Mouse (Mus musculus): ENCODE results near the gene Plb1. TPM values are rescaled to one million over a fixed set of nuclear protein-coding genes. Genes with fewer than 3 reads are reported as not detected.

The Plb1 gene
- total RNA-seq, 2 experiments from 2014 or later, result 1.7 to 2.6 TPM

GRCm38 (mm10) chr5:32378546-32378945 lies 146.0 kb downstream of the Plb1 start:
- no peak for DNase-seq (ENCODE audit: low spot score in 2 of 2)

DNA sequence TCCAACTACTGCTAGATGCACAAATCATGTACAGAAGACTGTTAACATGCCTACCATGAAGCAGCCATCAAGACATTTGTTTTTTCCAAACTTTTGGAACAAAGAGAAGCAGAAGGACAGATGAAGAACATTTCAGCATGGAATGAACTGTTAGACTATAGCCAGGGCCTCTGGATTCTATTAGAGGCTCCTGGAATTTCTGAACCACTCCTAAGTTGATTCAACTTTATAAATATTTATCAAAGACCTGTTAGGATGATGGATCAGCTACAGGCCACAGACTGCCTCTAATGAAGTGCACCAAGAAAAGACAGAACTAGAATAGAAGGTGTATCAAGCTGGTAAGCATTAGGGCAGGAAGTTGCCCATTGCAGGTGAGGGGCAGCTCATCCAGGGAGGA lies 156.1 kb downstream of the Plb1 start:
- DNase-seq (ENCODE audit: low spot score in 2 of 2), result no peak

GRCm38 (mm10) chr5:32390295-32390694 lies 157.8 kb downstream of the Plb1 start:
- DNase-seq (ENCODE audit: low spot score in 2 of 2), result no peak

GRCm38 (mm10) chr5:32392281-32392680 lies 159.8 kb downstream of the Plb1 start:
- no peak for DNase-seq (ENCODE audit: low spot score in 2 of 2)

- DNase-seq (ENCODE audit: low spot score in 2 of 2), result no peak
Measured at GRCm38 (mm10) chr5:32394586-32394985, 162.1 kb downstream of the Plb1 start.

GRCm38 (mm10) chr5:32395101-32395892 lies 162.8 kb downstream of the Plb1 start:
- DNase-seq (ENCODE audit: low spot score in 2 of 2), result no peak

DNA sequence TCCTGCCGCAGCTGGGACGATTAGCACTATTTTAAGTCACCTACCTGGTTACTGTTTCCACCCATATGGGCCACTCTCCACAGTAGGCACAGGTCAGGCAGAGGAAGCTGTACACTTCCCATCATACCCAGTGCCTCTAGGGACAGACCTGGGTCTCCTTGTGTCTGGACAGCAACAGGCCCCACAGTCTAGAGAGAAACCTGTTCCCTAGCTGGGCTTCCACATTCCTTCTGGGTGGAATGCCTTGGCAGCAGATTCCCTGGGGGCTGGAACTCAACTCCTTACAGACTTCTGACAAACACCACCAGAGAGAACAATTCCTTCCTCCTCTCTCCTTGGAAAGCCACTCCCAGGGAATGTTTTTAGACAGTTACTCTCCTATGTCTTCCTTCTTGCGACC lies 165.2 kb downstream of the Plb1 start:
- DNase-seq (ENCODE audit: low spot score in 2 of 2), result no peak

DNA sequence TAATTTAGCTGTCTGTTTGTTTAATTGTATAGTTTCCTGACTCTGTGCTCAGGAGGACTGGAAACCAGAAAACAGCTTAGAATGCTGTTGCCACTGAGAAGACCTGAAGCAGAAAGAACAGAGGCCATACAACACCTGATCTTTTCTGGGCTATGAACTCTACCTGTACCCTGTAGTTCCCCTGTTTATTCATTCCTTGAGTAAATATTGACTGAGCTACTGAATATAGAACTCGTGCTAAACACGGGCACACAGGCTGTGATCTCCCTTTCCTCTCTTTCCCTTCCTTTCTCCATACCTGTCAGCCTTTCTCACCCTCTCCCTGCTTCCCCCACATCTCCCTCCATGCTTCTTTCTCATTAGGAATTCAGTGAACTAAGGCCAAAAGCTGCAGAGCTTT lies 168.4 kb downstream of the Plb1 start:
- no peak for DNase-seq (ENCODE audit: low spot score in 2 of 2)

DNA sequence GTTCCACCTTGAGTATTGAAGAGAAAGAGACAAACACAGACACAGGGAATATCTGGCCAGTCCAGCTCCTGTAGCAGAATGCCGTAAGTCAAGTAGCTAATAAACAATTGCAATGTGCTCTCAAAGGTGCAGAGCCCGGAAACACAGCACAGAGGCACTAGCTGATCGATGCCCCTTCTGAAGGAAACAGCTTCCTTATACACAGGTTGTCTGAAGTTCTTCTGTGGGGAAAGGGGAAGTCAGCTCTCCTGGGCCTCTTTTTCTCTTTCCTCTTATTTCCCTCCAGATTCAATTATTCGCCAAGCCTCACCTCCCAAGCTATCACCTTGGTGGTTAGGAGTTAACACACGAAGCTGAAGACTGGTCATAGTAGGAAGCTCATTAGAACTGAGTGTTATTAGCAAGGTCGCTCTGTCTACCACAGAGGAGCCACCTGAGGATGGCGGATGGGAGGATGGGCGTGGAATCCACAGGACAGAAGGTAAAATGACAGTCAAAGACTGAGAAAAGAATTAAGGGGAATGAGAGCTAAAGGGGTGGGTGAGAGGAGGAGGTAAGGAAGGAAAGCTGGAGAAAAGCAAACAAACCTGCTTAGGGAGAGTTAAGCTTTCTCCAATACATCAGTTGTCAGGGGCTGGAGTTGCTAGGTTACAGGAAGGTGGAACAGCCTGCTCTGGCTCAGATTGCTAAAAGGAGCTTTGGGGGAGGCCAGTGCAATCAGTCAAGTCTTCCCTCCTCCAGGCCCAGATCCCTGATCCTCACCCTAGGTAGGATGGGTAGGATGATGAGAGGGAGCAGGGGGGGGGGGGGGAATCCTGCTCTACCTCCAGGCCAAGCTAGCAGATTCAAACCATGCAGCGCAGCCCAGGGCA lies 170.8 kb downstream of the Plb1 start:
- no peak for DNase-seq (ENCODE audit: low spot score in 2 of 2)

GRCm38 (mm10) chr5:32405199-32405855 lies 172.8 kb downstream of the Plb1 start:
- DNase-seq (ENCODE audit: low spot score in 2 of 2), result no peak

DNA sequence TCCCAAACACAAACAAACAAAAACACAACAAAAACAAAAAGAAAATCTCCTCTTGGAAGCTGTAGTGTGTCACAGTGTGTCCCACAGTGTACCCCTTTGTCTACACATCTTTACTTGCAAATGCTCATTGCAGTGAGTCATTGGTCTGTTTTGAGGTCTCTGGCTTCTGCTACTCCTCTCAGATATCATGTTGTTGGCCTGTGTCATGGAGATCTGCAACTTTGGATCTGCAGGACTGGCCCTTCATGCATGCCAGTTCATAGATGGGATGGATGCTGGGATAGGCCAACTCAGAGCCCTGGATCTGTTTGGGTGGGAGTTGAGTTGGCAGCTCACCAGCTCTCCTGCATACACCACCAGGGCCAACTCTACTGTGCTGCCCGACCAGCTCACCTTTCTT lies 176.3 kb downstream of the Plb1 start:
- DNase-seq (ENCODE audit: low spot score in 2 of 2), result no peak

GRCm38 (mm10) chr5:32409747-32410146 lies 177.2 kb downstream of the Plb1 start:
- DNase-seq (ENCODE audit: low spot score in 2 of 2), result no peak

GRCm38 (mm10) chr5:32410954-32411688 lies 178.6 kb downstream of the Plb1 start:
- DNase-seq (ENCODE audit: low spot score in 2 of 2), result no peak

DNA sequence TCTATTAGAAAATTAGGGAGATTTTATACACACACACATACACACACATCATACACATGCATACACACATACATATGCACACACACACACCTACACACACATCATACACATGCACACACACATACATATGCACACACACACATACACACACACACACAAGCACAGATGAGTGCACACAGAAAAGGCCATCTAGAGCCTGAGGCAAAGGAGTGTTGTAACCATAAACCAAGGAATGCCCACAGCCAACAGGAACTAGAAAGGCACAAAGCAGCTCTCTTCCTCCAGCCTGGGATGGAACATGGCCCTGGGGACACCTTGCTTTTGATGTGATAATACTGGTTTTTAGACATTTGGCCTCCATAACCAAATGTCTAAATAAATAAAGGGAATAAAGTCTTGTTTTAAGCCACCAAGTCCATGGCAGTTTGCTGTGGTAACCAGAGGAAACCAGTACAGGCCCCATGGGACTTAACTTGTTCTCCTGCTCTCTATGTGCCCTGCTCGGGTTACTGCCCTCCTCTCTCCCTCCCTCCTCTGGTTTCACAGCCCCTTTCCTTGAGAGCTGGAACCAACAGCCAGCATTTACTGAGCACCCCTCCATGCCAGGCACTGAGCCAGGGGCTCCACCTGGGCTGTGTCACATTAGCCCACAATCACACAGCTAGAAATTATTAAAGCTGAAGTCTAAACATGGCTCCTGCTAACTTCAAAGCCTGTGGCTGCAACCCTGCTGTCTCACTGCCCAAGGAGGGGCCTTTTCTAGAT lies 179.9 kb downstream of the Plb1 start:
- DNase-seq (ENCODE audit: low spot score in 2 of 2), result no peak

DNA sequence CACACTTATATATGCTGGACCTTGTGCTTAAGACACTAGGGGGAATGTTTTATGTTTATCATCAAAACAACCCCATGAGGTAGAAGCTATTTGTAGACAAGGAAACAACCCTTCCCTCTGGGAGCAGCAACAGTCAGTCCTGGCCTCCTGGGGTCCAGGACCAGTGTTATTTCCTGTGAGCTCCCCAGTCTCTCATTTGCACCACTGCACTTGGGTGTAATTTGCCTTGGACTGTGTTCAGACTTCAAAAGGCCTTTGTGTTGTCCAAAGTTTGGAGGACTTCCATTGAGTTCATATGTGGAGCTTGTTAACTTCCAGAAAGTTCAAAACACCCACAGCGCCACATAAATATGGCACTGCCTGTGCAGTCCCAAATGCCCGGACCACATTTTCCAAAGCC lies 180.6 kb downstream of the Plb1 start:
- no peak for DNase-seq (ENCODE audit: low spot score in 2 of 2)

GRCm38 (mm10) chr5:32413569-32413968 lies 181.1 kb downstream of the Plb1 start:
- DNase-seq (ENCODE audit: low spot score in 2 of 2), result no peak

GRCm38 (mm10) chr5:32414461-32414985 lies 182.0 kb downstream of the Plb1 start:
- no peak for DNase-seq (ENCODE audit: low spot score in 2 of 2)

DNA sequence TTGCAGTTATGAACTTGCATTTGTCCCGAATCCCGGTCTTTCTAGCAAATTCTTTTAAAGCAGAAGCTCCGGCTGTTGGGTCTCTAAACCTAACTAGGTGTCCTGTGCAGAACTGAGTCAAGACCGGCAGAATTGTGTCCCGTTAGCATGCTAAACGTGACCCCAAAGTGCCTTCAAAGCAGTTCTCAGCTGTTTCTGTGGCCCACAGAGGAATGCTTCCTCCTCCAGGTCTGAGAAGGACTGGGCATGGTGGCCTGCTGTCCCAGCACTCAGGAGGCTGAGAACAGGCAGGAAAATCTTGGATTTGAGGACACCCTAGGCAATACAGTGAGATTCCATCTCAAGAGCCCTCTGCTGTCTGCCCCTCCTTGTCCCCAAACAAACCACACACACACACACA lies 183.0 kb downstream of the Plb1 start:
- no peak for DNase-seq (ENCODE audit: low spot score in 2 of 2)
